Mouse (Mus musculus) activated CD4-positive, CD25-positive, alpha-beta regulatory T cell, adult 9 weeks (primary cell): ENCODE measurements around the gene Arl5b. TPM values are rescaled to one million over a fixed set of nuclear protein-coding genes. Genes with fewer than 3 reads are reported as not detected.

Experiments
- polyA plus RNA-seq: library from polyadenylated mRNA; unstranded; fragments of 100-300 nt; shearing (Covaris generic); gene quantifications from one replicate; pipeline ENCODE4 v1.2.1, GENCODE M21; 2017

Gene Arl5b
- polyA plus RNA-seq = 14.6 TPM

DNA sequence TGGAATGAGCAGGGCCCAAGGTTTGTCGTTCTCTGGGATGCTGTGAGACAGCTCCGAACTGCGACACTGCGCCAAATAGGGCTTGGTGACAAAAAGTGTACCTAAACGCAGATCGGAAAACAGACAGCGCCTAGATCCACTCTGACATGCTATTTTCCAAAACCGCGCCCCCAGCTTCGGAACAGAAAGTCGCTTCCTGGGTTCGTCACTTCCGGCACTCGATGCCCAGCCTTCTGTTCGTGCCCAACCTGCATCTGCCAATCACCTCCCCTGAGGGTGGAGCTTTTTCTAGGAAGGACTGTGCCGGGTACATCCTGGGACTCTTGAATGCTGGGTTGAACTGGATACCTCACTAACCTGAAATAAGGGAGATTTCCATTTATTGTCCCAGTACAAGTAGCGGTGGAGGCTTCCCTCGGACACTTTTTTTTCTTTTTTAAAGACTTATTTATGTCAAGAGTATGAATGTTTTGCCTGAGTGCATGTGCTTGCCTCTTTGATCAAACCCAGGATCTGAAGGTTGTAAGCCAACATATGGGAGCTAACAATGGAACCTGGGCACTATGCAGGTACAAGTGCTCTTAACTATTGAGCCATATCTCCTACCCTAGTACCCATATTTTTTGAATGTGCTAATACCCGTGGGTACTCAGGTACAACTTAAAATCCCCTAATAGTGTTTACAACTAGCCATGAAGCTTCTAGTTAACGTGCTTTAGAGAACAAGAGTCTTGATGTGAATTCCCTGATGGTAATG lies at the start of gene Arl5b:
Arl5b (plus strand) TSS at position 279 of the 757 bp plus-strand sequence.

DNA sequence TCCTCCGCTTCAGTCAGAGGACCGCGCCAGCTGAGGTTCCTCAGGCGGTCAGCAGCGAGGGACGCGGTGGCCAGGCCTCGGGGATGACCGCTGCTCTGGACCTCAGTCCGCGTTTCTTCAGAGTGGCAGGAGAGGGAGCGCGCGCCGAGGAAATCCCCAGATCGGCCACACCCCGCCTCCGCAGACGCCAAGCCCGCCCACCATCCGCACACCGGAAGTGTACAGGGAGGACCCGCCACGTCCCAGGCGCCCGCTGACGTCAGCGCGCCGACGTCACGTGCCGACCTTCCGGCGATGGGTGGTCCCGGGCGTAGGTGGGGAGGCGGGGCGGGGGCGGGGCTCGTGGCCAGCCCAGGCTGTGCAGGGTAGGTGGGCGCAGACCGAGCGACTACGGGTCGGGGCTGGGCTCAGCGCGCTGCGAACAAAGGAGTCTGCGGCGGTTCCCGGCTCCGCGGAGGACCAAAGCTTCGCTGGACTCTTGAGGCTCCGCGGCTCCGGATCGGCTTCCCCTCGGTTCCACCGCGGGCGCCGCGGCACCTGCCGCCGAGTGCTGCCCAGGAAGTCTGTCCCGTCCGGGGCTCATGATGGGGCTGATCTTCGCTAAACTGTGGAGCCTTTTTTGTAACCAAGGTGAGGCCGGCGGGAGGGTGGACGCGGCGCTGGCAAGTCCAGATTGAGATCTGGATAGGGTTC lies 5.9 kb downstream of the Arl5b start, which contains the start of gene Nsun6:
Nsun6 (minus strand) TSS at position 125 of the 693 bp plus-strand sequence.

Other genes starting within 250 kb of the Arl5b start
- gene Nsun6, start 5.7 kb downstream of the Arl5b start, polyA plus RNA-seq = 21.2 TPM